Mouse (Mus musculus) C2C12 (cell line): ENCODE measurements around the gene Tmem135. TPM values are rescaled to one million over a fixed set of nuclear protein-coding genes. Genes with fewer than 3 reads are reported as not detected.

Experiments
- H3K27me3 ChIP-seq: one replicate; pipeline ENCODE4 v1.6.1; 2011; ENCODE audit not compliant: control insufficient read depth, insufficient read depth, insufficient read length
- H3K36me3 ChIP-seq: one replicate; pipeline ENCODE4 v1.6.1; 2011; ENCODE audit not compliant: control insufficient read depth, insufficient read depth
- H3K4me3 ChIP-seq: one replicate; pipeline ENCODE4 v1.5.1; 2011; ENCODE audit warnings: mild to moderate bottlenecking, control low read depth; ENCODE audit not compliant: poor library complexity, insufficient read depth, severe bottlenecking
- H3K79me2 ChIP-seq: one replicate; pipeline ENCODE4 v1.6.1; 2011; ENCODE audit not compliant: control insufficient read depth, insufficient read depth
- H3K79me3 ChIP-seq: one replicate; pipeline ENCODE4 v1.6.1; 2011; ENCODE audit warnings: low read depth, control low read depth
- H3ac ChIP-seq: one replicate; pipeline ENCODE3; 2011; ENCODE audit warnings: low read depth; ENCODE audit not compliant: control insufficient read depth, insufficient read length
- CEBPB ChIP-seq: IDR thresholded peaks from one replicate; pipeline ENCODE4 v1.6.1; 2011; ENCODE audit warnings: low read depth, mild to moderate bottlenecking, control low read depth, moderate library complexity
- CTCF ChIP-seq: IDR thresholded peaks from one replicate; pipeline ENCODE4 v1.5.1; 2011; ENCODE audit not compliant: control insufficient read depth, insufficient read depth, insufficient read length
- FOSL1 ChIP-seq: IDR thresholded peaks from one replicate; pipeline ENCODE4 v1.8.0; 2011; ENCODE audit warnings: mild to moderate bottlenecking, low read length; ENCODE audit not compliant: poor library complexity, insufficient read depth, severe bottlenecking
- MAX ChIP-seq: IDR thresholded peaks from one replicate; pipeline ENCODE4 v1.6.1; 2011; ENCODE audit warnings: mild to moderate bottlenecking, control low read depth
- MYOD1 ChIP-seq: IDR thresholded peaks from one replicate; pipeline ENCODE4 v1.6.1; 2011; ENCODE audit warnings: low read depth; ENCODE audit not compliant: control insufficient read depth, insufficient read length
- MYOG ChIP-seq: IDR thresholded peaks from one replicate; pipeline ENCODE4 v1.6.1; 2011; ENCODE audit not compliant: control insufficient read depth, insufficient read length; ENCODE audit errors: extremely low read depth
- USF1 ChIP-seq: IDR thresholded peaks from one replicate; pipeline ENCODE4 v1.6.1; 2011; ENCODE audit warnings: low read depth, mild to moderate bottlenecking, control low read depth, moderate library complexity
- polyA plus RNA-seq: library from polyadenylated mRNA; unstranded; fragments of >200 nt; fragmentation: generic; extraction: Trizol; gene quantifications from one replicate; pipeline ENCODE4 v1.2.1, GENCODE M21; 2012; ENCODE audit warnings: missing spikeins

Gene Tmem135
- polyA plus RNA-seq, 1 experiment: 4.5 TPM

GRCm38 (mm10) chr7:89427101-89427500 is 23.1 kb upstream of the Tmem135 start:
- Histone ChIP-seq H3K4me3 (no peak overlapping the region), H3K36me3 (no peaks in the 10 kb centered on the region), H3K27me3 (no peaks in the 10 kb centered on the region), H3ac (no peak overlapping the region), H3K79me2 (no peaks in the 10 kb centered on the region), H3K79me3 (no peaks in the 10 kb centered on the region)
- TF ChIP-seq FOSL1: no peak
- no peak for TF ChIP-seq MYOG
- TF ChIP-seq MYOD1: no peak
- no peak for TF ChIP-seq USF1
- no peak for TF ChIP-seq MAX
- no peak for TF ChIP-seq CEBPB
- TF ChIP-seq CTCF: no peak

DNA sequence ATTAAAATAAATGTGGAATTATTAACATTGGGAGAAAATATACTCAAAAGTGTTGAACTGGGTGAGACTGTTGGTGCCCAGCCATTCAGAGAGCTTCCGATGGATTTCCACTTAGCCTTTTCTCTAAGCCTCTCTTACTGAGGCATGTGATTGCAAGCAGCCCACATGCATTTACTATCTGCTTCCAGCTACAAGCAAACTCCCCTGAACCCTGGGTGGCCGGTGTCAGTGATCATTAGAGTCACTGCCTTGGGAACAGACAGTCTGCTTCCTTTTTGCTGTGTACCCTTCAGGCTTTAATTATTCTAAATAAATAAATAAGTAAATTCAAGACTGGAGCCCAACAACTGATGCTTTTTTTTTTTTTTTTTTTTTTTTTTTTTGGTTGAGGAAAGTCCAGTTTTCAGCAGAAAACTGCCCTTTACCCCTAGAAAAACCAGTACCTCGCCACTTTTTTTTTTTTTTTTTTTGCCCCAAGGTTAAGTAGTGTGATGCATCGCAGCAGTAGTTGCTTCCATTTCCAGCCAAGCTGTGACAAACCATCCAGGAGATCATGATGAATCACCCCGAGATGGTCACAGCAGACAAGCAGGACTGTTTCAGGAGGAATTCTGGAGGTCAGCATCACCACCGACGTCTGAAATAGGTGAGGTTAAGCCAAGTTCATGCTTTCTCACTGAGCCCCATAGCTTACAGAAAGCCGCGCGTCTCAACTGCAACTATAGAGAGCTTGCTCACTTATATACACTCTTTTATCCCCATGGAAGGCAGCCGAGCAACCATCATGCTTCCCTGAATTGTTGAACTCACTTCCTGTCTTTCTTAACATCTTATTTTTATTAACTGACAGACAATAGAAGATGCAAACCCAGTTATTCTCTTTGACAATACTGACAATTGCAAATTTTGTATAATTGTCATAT is 22.0 kb upstream of the Tmem135 start:
- Histone ChIP-seq H3K36me3 (no peaks in the 10 kb centered on the region), H3K4me3 (no peak overlapping the region), H3ac (no peak overlapping the region), H3K79me3 (no peaks in the 10 kb centered on the region), H3K79me2 (no peaks in the 10 kb centered on the region), H3K27me3 (no peaks in the 10 kb centered on the region)
- no peak for TF ChIP-seq MYOG
- no peak for TF ChIP-seq USF1
- no peak for TF ChIP-seq FOSL1
- TF ChIP-seq CTCF: no peak
- TF ChIP-seq MAX: no peak
- no peak for TF ChIP-seq MYOD1
- no peak for TF ChIP-seq CEBPB

- TF ChIP-seq CEBPB: no peak
- TF ChIP-seq MYOD1: no peak
- TF ChIP-seq FOSL1: no peak
- TF ChIP-seq MYOG: no peak
- TF ChIP-seq CTCF: no peak
- no peak for TF ChIP-seq USF1
- no peak for TF ChIP-seq MAX
- Histone ChIP-seq H3K27me3 (no peaks in the 10 kb centered on the region), H3ac (no peak overlapping the region), H3K36me3 (no peaks in the 10 kb centered on the region), H3K79me2 (no peaks in the 10 kb centered on the region), H3K4me3 (no peak overlapping the region), H3K79me3 (no peaks in the 10 kb centered on the region)
Measured at GRCm38 (mm10) chr7:89424659-89425058, 20.6 kb upstream of the Tmem135 start.

DNA sequence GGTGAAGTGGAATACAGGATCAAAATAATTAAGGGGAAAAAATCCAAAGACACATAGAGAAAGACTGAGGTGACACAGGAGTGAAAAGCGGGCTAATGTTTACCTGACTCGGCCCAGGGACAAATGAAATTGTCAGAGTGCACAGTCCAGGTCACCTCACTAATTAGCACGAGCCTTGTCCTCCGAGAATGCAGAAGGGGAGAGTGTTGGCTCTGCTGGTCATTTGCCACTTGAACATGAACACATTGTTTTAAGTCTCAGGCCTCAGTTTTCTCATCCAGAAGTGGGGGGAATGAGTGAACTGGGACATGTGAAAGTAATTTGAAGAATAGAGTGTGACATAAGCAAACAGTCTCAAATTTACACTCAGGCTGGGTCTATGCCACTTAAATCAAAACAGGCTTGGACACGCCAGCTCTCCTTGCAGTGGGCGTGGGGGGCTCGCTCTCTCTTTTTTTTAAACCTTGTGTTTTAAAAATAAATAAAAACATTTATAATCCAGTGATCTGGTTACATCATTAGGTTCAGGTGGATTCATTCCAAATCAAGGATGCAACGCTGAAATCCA is 19.8 kb upstream of the Tmem135 start:
- H3K27me3 ChIP-seq: no peaks in the 10 kb centered on the region
- H3K79me2 ChIP-seq: no peaks in the 10 kb centered on the region
- no peak overlapping the region for H3K4me3 ChIP-seq
- no peaks in the 10 kb centered on the region for H3K36me3 ChIP-seq
- no peak for TF ChIP-seq MYOG
- TF ChIP-seq FOSL1: no peak
- TF ChIP-seq CEBPB: no peak
- no peak for TF ChIP-seq USF1
- no peak for TF ChIP-seq MYOD1
- TF ChIP-seq MAX: no peak
- H3K79me3 ChIP-seq: no peaks in the 10 kb centered on the region
- H3ac ChIP-seq: no peak overlapping the region

GRCm38 (mm10) chr7:89423194-89423593 is 19.2 kb upstream of the Tmem135 start:
- Histone ChIP-seq H3K79me2 (no peaks in the 10 kb centered on the region), H3K79me3 (no peaks in the 10 kb centered on the region), H3K36me3 (no peaks in the 10 kb centered on the region), H3K4me3 (no peak overlapping the region), H3K27me3 (no peaks in the 10 kb centered on the region), H3ac (no peak overlapping the region)
- TF ChIP-seq MYOG: no peak
- TF ChIP-seq CEBPB: no peak
- TF ChIP-seq FOSL1: no peak
